Mouse (Mus musculus) hindbrain, embryonic 16.5 days (tissue): ENCODE measurements around the gene AU015836. TPM values are rescaled to one million over a fixed set of nuclear protein-coding genes. Genes with fewer than 3 reads are reported as not detected.

ENCODE experiments used
- ATAC-seq: fragments of 200-750 bp; cut with Nextera tagmentation; 2 replicates; pipeline ENCODE4 v1.8.0; 2017; ENCODE audit warnings: moderate TSS enrichment, moderate library complexity
- H3K27ac ChIP-seq: fragments of 300-500 bp; sonication (generic); 2 replicates; pipeline ENCODE4 v1.5.1; 2014; ENCODE audit warnings: low read depth, mild to moderate bottlenecking, control low read depth, low read length, moderate library complexity
- H3K27me3 ChIP-seq: fragments of 300-500 bp; sonication (generic); replicated peaks from 2 replicates; pipeline ENCODE4 v1.6.1; 2014; ENCODE audit warnings: low read length; ENCODE audit not compliant: control insufficient read depth, insufficient read depth
- H3K36me3 ChIP-seq: fragments of 300-500 bp; sonication (generic); 2 replicates; pipeline ENCODE4 v1.6.1; 2014; ENCODE audit warnings: mild to moderate bottlenecking, low read length, moderate library complexity, mixed read lengths; ENCODE audit not compliant: control insufficient read depth, insufficient read depth
- H3K4me1 ChIP-seq: fragments of 300-500 bp; sonication (generic); 2 replicates; pipeline ENCODE4 v1.6.1; 2014; ENCODE audit warnings: low read depth, low read length; ENCODE audit not compliant: control insufficient read depth, insufficient read depth
- H3K4me2 ChIP-seq: fragments of 300-500 bp; sonication (generic); 2 replicates; pipeline ENCODE4 v1.6.1; 2014; ENCODE audit warnings: mild to moderate bottlenecking, low read length, control low read depth, moderate library complexity
- H3K4me3 ChIP-seq: fragments of 300-500 bp; sonication (generic); 2 replicates; pipeline ENCODE4 v1.5.1; 2014; ENCODE audit warnings: mild to moderate bottlenecking, low read length, control low read depth, moderate library complexity
- H3K9ac ChIP-seq: fragments of 300-500 bp; sonication (generic); 2 replicates; pipeline ENCODE4 v1.6.1; 2014; ENCODE audit warnings: low read depth, mild to moderate bottlenecking, control low read depth, low read length, moderate library complexity
- H3K9me3 ChIP-seq: fragments of 300-500 bp; sonication (generic); 2 replicates; pipeline ENCODE4 v1.6.1; 2014; ENCODE audit warnings: mild to moderate bottlenecking, low read length, moderate library complexity; ENCODE audit not compliant: control insufficient read depth
- WGBS: fragments of 180-500 bp; shearing (Covaris S2); extraction: QIAGEN DNeasy Blood & Tissue Kit; methylation state at CpG from one replicate; pipeline ENCODE4 v1.1.7; 2014; 5-methylcytosine and 5-hydroxymethylcytosine counted together
- polyA plus RNA-seq: library from polyadenylated mRNA; unstranded; fragments of >200 nt; fragmentation: Nextera tagmentation; extraction: Ambion mirVana; gene quantifications from 2 replicates; pipeline ENCODE4 v1.2.1, GENCODE M21; 2015

Gene AU015836
- not detected in 2 replicates for polyA plus RNA-seq

DNA sequence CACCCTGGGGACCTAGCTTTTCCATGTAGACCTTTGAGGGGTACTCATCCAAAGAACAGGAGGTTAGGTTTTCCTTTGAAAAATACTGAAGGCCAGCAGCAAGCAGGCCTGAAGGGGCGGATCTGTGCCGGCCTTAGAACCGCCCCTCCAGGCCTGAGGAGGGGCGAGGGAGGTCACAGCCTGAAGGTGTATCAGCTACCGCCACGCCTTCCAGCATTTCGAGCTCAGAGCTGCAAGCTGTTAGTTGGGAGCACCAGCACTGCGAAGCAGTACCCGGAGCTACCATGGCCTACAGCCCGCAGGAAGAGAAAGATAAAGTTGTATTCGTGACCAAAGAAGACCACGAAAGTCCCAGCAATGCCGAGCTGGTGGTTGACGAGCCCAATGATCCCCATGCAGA, at the start of gene AU015836:
TSS of gene AU015836 (plus strand) at position 216 of the 400 bp plus-strand sequence.
- H3K9me3 ChIP-seq, result no peaks in the 10 kb centered on the region
- H3K36me3 ChIP-seq, result no peaks in the 10 kb centered on the region
- H3K27me3 ChIP-seq, result peaks cover 3% of the 10 kb centered on the region; the same call in 1 of the 2 replicates
- H3K4me1 ChIP-seq, result no peaks in the 10 kb centered on the region
- H3K4me2 ChIP-seq, result no peak within 1 kb of the TSS
- no peak within 1 kb of the TSS for H3K27ac ChIP-seq
- no peak within 1 kb of the TSS for H3K9ac ChIP-seq
- ATAC-seq, result no peak
- H3K4me3 ChIP-seq, result no peak within 1 kb of the TSS
- WGBS, result 66% methylated on average over 14 of the region's 14 CpGs

DNA sequence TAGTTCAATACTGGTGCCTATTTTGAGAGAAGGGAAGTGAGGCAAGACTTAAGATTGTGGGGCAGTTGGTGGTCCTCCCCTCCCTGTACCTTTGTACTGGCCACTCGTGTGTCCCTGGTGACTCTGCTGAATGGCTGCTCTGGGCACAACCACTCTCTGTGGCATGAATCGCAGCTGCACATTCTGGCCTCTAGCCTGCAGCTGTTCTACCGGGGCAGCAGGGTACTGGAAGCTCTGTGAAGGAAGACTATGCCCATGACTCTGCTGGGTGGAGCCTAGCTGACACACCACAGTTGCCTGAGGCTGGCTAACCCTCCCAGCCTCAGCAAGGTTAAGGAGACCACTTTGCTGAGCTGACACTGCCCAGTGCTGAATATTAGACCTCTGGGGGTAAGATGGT, 49.4 kb upstream of the AU015836 start:
- Histone ChIP-seq H3K36me3 (no peaks in the 10 kb centered on the region), H3K4me2 (no peak overlapping the region), H3K4me1 (no peaks in the 10 kb centered on the region), H3K9me3 (no peaks in the 10 kb centered on the region; the same call in 1 of the 2 replicates), H3K27ac (no peak overlapping the region), H3K27me3 (no peaks in the 10 kb centered on the region), H3K4me3 (no peak overlapping the region), H3K9ac (no peak overlapping the region)
- 54% methylated on average over 3 of the region's 3 CpGs for WGBS
- no peak for ATAC-seq

GRCm38 (mm10) chrX:93928379-93928778, 40.1 kb upstream of the AU015836 start:
- no peak for ATAC-seq
- Histone ChIP-seq H3K4me1 (no peaks in the 10 kb centered on the region), H3K27me3 (no peaks in the 10 kb centered on the region; the same call in 1 of the 2 replicates), H3K4me3 (no peak overlapping the region), H3K27ac (no peak overlapping the region), H3K4me2 (no peak overlapping the region), H3K9ac (no peak overlapping the region), H3K36me3 (no peaks in the 10 kb centered on the region), H3K9me3 (no peaks in the 10 kb centered on the region)
- WGBS, result 94% methylated on average over 3 of the region's 3 CpGs

GRCm38 (mm10) chrX:93928794-93929193, 39.7 kb upstream of the AU015836 start:
- Histone ChIP-seq H3K9me3 (no peaks in the 10 kb centered on the region), H3K4me1 (no peaks in the 10 kb centered on the region), H3K27me3 (no peaks in the 10 kb centered on the region; the same call in 1 of the 2 replicates), H3K9ac (no peak overlapping the region), H3K36me3 (no peaks in the 10 kb centered on the region), H3K4me2 (no peak overlapping the region), H3K27ac (no peak overlapping the region), H3K4me3 (no peak overlapping the region)
- ATAC-seq, result no peak
- WGBS, result 76% methylated on average over 1 of the region's 1 CpGs

DNA sequence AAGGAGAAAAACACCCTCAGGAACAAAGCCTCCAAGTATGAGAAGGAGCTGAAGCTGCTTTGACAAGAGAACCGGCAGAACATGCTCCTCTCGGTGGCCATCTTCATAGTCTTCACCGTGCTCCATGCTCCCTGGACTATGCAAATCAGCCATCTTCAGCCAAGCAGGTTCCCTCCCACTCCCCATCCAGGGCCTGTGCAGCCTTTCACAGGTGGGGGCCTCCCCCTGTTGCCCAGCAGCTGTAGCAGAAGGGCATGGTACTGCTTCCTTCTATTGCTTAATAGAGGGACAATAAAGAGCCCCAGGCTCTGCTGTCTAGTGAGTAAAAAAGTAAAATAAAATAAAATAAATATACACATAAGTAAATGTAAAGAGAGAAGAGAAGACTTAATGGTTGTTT, 36.8 kb upstream of the AU015836 start:
- Histone ChIP-seq H3K9ac (no peak overlapping the region), H3K36me3 (no peaks in the 10 kb centered on the region), H3K27ac (no peak overlapping the region), H3K4me3 (no peak overlapping the region), H3K9me3 (no peaks in the 10 kb centered on the region), H3K4me2 (no peak overlapping the region), H3K4me1 (no peaks in the 10 kb centered on the region), H3K27me3 (no peaks in the 10 kb centered on the region; the same call in 1 of the 2 replicates)
- WGBS, result 84% methylated on average over 3 of the region's 3 CpGs
- ATAC-seq, result no peak

- Histone ChIP-seq H3K27me3 (0 out of 2 replicates have a peak, but pooled peaks cover 2% of the 10 kb centered on the region), H3K4me1 (no peaks in the 10 kb centered on the region), H3K9me3 (no peaks in the 10 kb centered on the region), H3K27ac (no peak overlapping the region), H3K36me3 (no peaks in the 10 kb centered on the region), H3K4me3 (no peak overlapping the region), H3K4me2 (no peak overlapping the region), H3K9ac (no peak overlapping the region)
- peak; percentile 67; the same call in 1 of the 2 replicates for ATAC-seq
- WGBS, result 32% methylated on average over 1 of the region's 1 CpGs
Observed at GRCm38 (mm10) chrX:93956727-93957126, 11.7 kb upstream of the AU015836 start.

DNA sequence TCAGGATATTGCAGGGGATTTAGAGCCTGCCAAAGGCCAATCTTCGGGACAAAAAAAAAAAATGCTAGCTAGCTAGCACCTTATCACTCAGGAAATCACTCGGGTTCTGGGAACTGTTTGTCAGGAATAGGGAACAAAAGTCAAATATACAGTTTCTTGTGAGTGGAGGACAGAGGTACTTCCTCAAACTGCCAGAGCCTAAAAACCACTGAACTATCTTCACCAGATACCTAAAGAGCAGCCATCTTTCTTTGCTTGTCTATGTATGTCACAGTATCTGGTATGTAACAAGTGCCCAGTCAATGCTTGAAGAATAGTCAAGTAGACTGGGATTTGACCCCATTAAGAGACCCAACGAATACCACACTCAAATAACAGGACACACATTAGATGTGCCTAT, 10.0 kb upstream of the AU015836 start:
- Histone ChIP-seq H3K9me3 (no peaks in the 10 kb centered on the region), H3K36me3 (no peaks in the 10 kb centered on the region), H3K27ac (no peak overlapping the region), H3K27me3 (0 out of 2 replicates have a peak, but pooled peaks cover 2% of the 10 kb centered on the region), H3K4me3 (no peak overlapping the region), H3K4me2 (no peak overlapping the region), H3K4me1 (no peaks in the 10 kb centered on the region), H3K9ac (no peak overlapping the region)
- no peak for ATAC-seq
- WGBS, result 84% methylated on average over 3 of the region's 3 CpGs

- Histone ChIP-seq H3K27ac (no peak overlapping the region), H3K4me1 (no peaks in the 10 kb centered on the region), H3K9ac (no peak overlapping the region), H3K27me3 (no peaks in the 10 kb centered on the region; the same call in 1 of the 2 replicates), H3K9me3 (0 out of 2 replicates have a peak, but pooled peaks cover 2% of the 10 kb centered on the region), H3K36me3 (no peaks in the 10 kb centered on the region), H3K4me2 (no peak overlapping the region), H3K4me3 (no peak overlapping the region)
- ATAC-seq, result no peak
- WGBS, result 94% methylated on average over 26 of the region's 26 CpGs
Observed at GRCm38 (mm10) chrX:93980341-93980740, 11.9 kb downstream of the AU015836 start.

GRCm38 (mm10) chrX:93982193-93982592, 13.7 kb downstream of the AU015836 start:
- H3K9ac ChIP-seq, result no peak overlapping the region
- no peaks in the 10 kb centered on the region for H3K4me1 ChIP-seq
- H3K4me2 ChIP-seq, result no peak overlapping the region
- 83% methylated on average over 3 of the region's 3 CpGs for WGBS
- no peaks in the 10 kb centered on the region for H3K36me3 ChIP-seq
- H3K27me3 ChIP-seq, result no peaks in the 10 kb centered on the region; the same call in 1 of the 2 replicates
- no peak overlapping the region for H3K4me3 ChIP-seq
- 0 out of 2 replicates have a peak, but pooled peaks cover 2% of the 10 kb centered on the region for H3K9me3 ChIP-seq
- ATAC-seq, result no peak
- H3K27ac ChIP-seq, result no peak overlapping the region
